In the genomic region with DNA sequence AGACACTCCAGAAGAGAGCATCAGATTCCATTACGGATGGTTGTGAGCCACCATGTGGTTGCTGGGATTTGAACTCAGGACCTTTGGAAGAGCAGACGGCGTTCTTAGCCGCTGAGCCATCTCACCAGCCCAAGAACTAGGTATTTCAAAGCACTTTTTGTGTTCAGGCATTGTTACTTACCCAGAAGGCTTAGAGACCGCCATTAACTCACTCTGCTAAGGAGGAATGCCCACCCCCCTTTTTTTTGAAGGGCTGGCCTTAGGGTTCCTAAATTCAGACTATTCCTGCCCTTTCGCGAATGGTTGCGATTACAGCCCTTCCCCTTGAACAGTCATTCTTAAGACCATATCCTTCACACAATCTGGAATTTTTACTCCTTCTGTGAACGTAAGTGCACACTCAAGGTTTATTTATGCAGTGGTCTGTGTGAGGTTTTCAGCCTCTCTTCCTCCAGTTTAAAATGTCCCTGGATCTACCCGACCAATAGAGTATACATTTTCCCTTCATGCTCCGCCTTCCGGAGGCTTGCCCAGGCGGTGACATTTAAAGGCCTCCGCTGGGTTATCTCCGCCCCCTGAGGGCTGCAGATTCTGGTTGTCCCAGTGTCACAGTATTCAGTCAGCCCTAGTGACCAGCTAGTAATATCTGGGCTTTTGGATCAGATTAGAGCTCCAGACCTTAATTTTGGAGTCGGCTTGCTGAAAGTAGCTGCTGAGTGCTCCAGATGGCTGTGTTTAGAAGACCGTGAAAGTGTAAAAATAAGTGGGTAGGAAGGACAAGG, we compare ENCODE assay signal across 8 mouse cellular contexts. TPM values are rescaled to one million over a fixed set of nuclear protein-coding genes. Genes with fewer than 3 reads are reported as not detected.
DNase-seq lines count a peak whose midpoint lies in the region; ATAC-seq lines count a peak whose summit lies in the region.

No protein-coding gene starts in this region.

- peak overlapping the region; percentile 97 for H3K27ac ChIP-seq in forebrain, embryonic 14.5 days (ENCODE audit: low read depth, low read length)

- peak overlapping the region; percentile 53 for H3K9ac ChIP-seq in forebrain, embryonic 14.5 days (ENCODE audit: low read length)

- peak overlapping the region; percentile 92 for H3K4me3 ChIP-seq in forebrain, embryonic 14.5 days (ENCODE audit: low read depth, low read length)

- no peaks in the 10 kb centered on the region for H3K36me3 ChIP-seq in forebrain, embryonic 14.5 days (ENCODE audit: control insufficient read depth, insufficient read depth, low read length)

- no peaks in the 10 kb centered on the region for H3K27me3 ChIP-seq in forebrain, embryonic 14.5 days (replicated peaks; ENCODE audit: control insufficient read depth, insufficient read depth, low read length)

- peak; percentile 76 for DNase-seq in MN1 (ENCODE audit: low spot score)
- peak; percentile 80 for DNase-seq in cerebellum, adult 11-12 months
- peak; percentile 75 for DNase-seq in forebrain, embryonic 14.5 days (ENCODE audit: low spot score)
- DNase-seq in heart, postnatal 4 days = peak; percentile 80
- DNase-seq in layer of hippocampus, postnatal 10 days (ENCODE audit: low spot score in 2 of 2) = peak; percentile 10 to 60
- DNase-seq in lung, postnatal 36 days = peak; percentile 90
- peak; percentile 43 for DNase-seq in right cerebral cortex, postnatal 14 days
- DNase-seq in urinary bladder, postnatal 4 days (ENCODE audit: low spot score in 2 of 2) = peak; percentile 63 to 74

- no peaks in the 10 kb centered on the region for H3K9me3 ChIP-seq in forebrain, embryonic 14.5 days (replicated peaks; ENCODE audit: control insufficient read depth, low read length)

- WGBS in forebrain, embryonic 14.5 days = 4% methylated on average over 17 of the region's 17 CpGs

- H3K4me2 ChIP-seq in forebrain, embryonic 14.5 days (ENCODE audit: low read length) = peak overlapping the region; percentile 93

- no peak for ATAC-seq in forebrain, embryonic 14.5 days

- H3K4me1 ChIP-seq in forebrain, embryonic 14.5 days (ENCODE audit: control insufficient read depth, insufficient read depth, low read length) = peaks cover 18% of the 10 kb centered on the region

RNA-seq across cellular contexts. Expression of gene Sin3a, which starts 3.2 kb away (rescaled TPM):
- polyA plus RNA-seq in forebrain, embryonic 14.5 days (2014; fragmentation: Nextera tagmentation; extraction: Ambion mirVana) = 28.5 and 34.2 TPM in 2 replicates
- total RNA-seq in heart, postnatal 4 days (2021) = 10 to 100 TPM; 46.2 to 46.5 TPM
- 10 to 100 TPM; 36.2 to 36.4 TPM for total RNA-seq in layer of hippocampus, postnatal 10 days (2021)

RNA-seq across cellular contexts. Expression of gene Man2c1, which starts 55.5 kb away (rescaled TPM):
- 24.4 and 34.3 TPM in 2 replicates for polyA plus RNA-seq in forebrain, embryonic 14.5 days (2014; fragmentation: Nextera tagmentation; extraction: Ambion mirVana)
- 10 to 100 TPM; 58.8 to 68.4 TPM for total RNA-seq in heart, postnatal 4 days (2021)
- total RNA-seq in layer of hippocampus, postnatal 10 days (2021) = 100 to 1,000 TPM; 138 to 140 TPM

Comparison
In these comparisons a context has a peak if more than half of its experiments do, and no peak if none do; other contexts are left out.
1. DNase-seq: peak in every context shown above with its lines; median percentile 90 in lung, postnatal 36 days; 80 in cerebellum, adult 11-12 months; 80 in heart, postnatal 4 days; 76 in MN1; 75 in forebrain, embryonic 14.5 days; 68 in urinary bladder, postnatal 4 days; 43 in right cerebral cortex, postnatal 14 days; 35 in layer of hippocampus, postnatal 10 days.